Mouse (Mus musculus): ENCODE data around the gene Tnni2. TPM values are rescaled to one million over a fixed set of nuclear protein-coding genes. Genes with fewer than 3 reads are reported as not detected.

Tnni2 gene
- total RNA-seq, 2 experiments from 2014 or later: 18.9 TPM; not detected in 1

DNA sequence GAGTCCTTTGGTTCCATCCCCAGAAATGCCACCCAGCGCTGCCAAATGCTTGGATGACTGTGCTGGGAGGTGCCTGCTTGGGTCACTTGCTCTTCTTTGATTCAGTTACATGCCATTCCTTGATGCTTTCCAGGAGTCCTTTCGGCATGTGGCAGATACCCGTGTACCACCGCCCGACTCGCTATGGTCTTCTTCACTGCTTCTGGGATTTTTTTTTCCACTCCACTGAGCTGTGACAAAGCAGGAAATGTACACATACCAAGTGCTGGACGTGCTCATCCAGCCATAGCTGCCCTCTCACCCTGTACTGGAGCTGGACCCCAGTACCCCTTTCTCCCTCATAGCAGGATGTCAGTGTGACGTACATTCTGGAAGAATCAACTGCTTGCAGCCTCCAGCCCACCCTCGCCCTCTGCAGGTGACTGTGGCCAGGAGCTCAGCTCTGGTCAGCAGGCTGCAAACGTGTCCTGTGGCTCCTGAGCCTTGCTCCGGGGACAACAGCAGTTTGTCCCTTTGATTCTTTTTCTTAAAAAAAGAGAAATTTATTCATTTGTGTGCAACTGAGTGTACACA is 15.9 kb upstream of the Tnni2 start:
- ATAC-seq (replicated peaks; ENCODE audit: low FRiP score, low TSS enrichment, poor library complexity, severe bottlenecking): no peak

DNA sequence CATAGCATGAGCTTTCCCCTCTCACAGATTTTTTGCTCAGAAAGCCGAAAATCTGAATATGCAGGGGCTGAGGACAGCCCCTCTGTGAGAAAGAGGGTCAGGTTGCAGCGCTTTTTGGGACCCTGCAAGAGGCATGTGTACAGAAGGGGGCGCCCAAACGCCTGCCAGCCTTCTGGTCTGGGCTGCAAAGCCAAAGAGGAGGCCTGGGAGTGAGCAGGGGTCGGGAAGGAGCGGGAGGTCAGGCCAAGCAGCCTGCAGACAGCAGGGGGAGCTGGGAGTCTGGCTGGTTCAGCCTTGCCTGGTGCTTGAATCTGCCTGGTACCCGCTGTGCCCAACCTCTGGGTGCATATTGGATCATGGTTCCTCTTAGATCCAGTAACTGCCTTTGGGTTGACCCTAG is 13.4 kb upstream of the Tnni2 start:
- peak; percentile 36 for ATAC-seq (replicated peaks; ENCODE audit: low FRiP score, low TSS enrichment, poor library complexity, severe bottlenecking)

DNA sequence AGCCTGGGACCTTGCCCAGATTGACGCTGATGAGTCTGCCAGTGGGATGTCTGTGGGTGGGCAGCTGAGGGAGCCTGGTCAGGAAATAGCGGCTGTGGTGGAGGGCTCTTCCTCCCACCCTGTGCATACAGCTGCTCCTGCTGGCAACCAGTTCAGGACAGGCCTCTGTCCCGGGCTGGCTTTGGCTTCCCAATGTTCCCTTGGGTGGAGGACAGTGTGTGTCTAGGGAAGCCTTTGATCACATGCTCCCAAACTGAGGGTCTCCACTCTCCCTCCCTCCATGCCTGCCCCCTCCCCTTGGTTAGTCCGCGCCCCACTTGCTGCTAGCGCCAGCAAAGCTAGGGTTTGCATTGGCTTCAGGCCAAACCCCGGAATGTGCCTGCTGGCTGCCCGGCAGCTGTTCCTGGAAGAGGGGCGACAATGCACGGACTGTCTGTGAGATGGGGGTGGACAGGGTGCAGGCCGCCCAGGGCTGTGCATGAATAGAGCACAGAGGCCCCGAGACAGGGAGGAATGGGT is 11.4 kb upstream of the Tnni2 start:
- no peak for ATAC-seq (replicated peaks; ENCODE audit: low FRiP score, low TSS enrichment, poor library complexity, severe bottlenecking)

DNA sequence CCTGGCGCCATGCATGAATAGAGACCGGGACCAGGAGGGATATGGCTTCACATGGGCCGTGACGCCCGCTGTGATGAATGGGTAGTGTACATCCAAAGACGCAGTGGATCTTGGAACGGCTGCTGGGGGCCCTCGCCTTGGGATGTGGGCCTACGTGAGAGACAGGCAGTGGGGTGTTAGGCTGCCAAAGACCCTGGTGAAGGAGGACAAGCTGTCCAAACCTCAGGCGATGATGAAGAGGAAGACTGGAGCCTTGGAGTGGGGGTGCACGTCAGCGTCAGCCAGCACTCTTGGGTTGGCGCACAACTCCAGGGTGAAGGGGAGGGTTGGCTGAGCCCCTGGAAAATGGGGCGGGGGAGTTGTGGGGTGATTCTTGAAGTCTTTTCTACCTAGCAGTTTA is 10.5 kb upstream of the Tnni2 start:
- ATAC-seq (replicated peaks; ENCODE audit: low FRiP score, low TSS enrichment, poor library complexity, severe bottlenecking): no peak

- no peak for ATAC-seq (replicated peaks; ENCODE audit: low FRiP score, low TSS enrichment, poor library complexity, severe bottlenecking)
Observed at GRCm38 (mm10) chr7:142433623-142434022, 8.0 kb upstream of the Tnni2 start.

DNA sequence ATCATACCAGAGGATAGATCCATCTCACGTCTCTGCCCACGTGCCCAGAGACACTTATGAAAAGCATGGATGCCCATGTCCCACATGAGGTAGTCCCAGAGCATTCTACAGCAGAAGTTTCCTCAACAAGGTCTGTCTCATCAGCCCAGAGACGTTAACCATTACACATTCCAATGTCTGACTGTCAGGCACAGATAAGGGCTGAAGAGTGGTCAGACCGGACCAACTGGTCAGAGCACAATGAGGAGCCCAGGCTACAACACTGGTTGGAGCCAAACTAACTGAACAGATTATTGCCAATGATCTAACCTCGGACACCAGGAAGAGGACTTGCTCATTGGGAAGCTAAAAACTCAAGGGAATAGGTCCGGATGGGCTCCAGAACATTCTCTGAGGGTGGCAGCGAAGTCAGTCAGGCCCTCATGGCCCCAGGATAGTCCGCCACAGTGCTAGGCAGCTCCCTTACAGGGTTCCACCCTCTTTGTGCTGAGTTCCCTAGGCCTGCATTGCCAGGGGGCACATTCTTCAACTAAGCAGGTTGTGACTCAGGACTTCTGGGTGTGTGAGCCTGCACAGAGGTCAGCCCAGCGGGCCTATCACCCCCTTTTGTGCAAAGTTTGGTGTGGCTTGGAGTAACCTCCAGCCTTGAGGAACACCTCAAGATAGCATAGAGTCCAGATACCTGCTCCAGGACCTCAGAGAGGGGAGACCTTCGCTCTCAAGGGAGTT is 7.3 kb upstream of the Tnni2 start, which contains the start of gene Syt8:
TSS of gene Syt8 (plus strand) at position 714 of the 729 bp plus-strand sequence.
- ATAC-seq (replicated peaks; ENCODE audit: low FRiP score, low TSS enrichment, poor library complexity, severe bottlenecking): no peak

GRCm38 (mm10) chr7:142435524-142435923 is 6.1 kb upstream of the Tnni2 start:
- peak; percentile 61 for ATAC-seq (replicated peaks; ENCODE audit: low FRiP score, low TSS enrichment, poor library complexity, severe bottlenecking)

- peak; percentile 63 for ATAC-seq (replicated peaks; ENCODE audit: low FRiP score, low TSS enrichment, poor library complexity, severe bottlenecking)
Observed at GRCm38 (mm10) chr7:142437324-142437723, 4.3 kb upstream of the Tnni2 start.

- no peak for ATAC-seq (replicated peaks; ENCODE audit: low FRiP score, low TSS enrichment, poor library complexity, severe bottlenecking)
Observed at GRCm38 (mm10) chr7:142439966-142440365, 1.6 kb upstream of the Tnni2 start.

GRCm38 (mm10) chr7:142440657-142441114 is 922 bp upstream of the Tnni2 start:
- no peak for ATAC-seq (replicated peaks; ENCODE audit: low FRiP score, low TSS enrichment, poor library complexity, severe bottlenecking)

GRCm38 (mm10) chr7:142442081-142442907 is 686 bp downstream of the Tnni2 start:
- ATAC-seq (replicated peaks; ENCODE audit: low FRiP score, low TSS enrichment, poor library complexity, severe bottlenecking): no peak

GRCm38 (mm10) chr7:142442908-142443420 is 1.4 kb downstream of the Tnni2 start:
- ATAC-seq (replicated peaks; ENCODE audit: low FRiP score, low TSS enrichment, poor library complexity, severe bottlenecking): no peak

DNA sequence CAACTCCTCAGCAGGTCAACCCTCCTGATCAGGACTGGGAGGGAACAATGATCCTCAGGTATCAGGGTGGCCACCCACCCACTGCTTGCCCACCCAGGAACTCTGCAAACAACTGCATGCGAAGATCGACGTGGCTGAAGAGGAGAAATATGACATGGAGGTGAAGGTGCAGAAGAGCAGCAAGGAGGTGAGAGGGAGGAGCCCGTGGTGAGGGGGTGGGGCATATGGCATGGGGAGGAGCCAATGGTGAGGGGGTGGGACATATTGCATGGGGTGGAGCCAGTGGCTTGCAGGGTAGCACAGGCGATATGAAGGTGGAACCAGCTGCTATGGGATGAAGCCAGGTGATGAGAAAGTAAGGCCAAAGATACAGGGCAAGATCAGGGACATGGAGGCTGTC is 1.9 kb downstream of the Tnni2 start:
- ATAC-seq (replicated peaks; ENCODE audit: low FRiP score, low TSS enrichment, poor library complexity, severe bottlenecking): 0 out of 2 replicates have a peak, but pooled peaks have one; percentile 36

DNA sequence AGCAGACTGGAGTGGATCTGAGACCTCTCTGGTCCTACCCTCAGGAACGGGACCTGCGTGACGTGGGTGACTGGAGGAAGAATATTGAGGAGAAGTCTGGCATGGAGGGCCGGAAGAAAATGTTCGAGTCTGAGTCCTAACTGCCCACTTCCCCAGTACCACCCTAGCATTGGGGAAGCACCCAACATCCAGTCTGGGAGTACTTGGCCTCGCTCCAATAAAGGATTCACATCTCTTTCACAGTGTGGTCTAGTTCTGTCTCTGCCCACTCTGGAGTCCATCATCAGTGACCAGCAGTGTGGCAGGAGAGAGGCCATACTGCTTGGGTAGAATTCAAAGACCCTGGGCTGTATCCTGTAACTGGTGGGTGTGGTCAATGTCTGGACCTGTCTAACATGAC is 2.6 kb downstream of the Tnni2 start:
- ATAC-seq (replicated peaks; ENCODE audit: low FRiP score, low TSS enrichment, poor library complexity, severe bottlenecking): no peak

- ATAC-seq (replicated peaks; ENCODE audit: low FRiP score, low TSS enrichment, poor library complexity, severe bottlenecking): no peak
Observed at GRCm38 (mm10) chr7:142445324-142445723, 3.7 kb downstream of the Tnni2 start.

- no peak for ATAC-seq (replicated peaks; ENCODE audit: low FRiP score, low TSS enrichment, poor library complexity, severe bottlenecking)
Observed at GRCm38 (mm10) chr7:142446264-142446663, 4.7 kb downstream of the Tnni2 start.

- ATAC-seq (replicated peaks; ENCODE audit: low FRiP score, low TSS enrichment, poor library complexity, severe bottlenecking): no peak
Observed at GRCm38 (mm10) chr7:142449038-142449617, 7.5 kb downstream of the Tnni2 start.

- no peak for ATAC-seq (replicated peaks; ENCODE audit: low FRiP score, low TSS enrichment, poor library complexity, severe bottlenecking)
Observed at GRCm38 (mm10) chr7:142454706-142455105, 13.1 kb downstream of the Tnni2 start.

- ATAC-seq (replicated peaks; ENCODE audit: low FRiP score, low TSS enrichment, poor library complexity, severe bottlenecking): no peak
Observed at GRCm38 (mm10) chr7:142455251-142455650, 13.6 kb downstream of the Tnni2 start.

Measured in megakaryocyte-erythroid progenitor cell, adult 5-6 weeks (primary cell).